Mouse (Mus musculus) kidney, postnatal 4 days (tissue): Measurements from ENCODE around the gene Tomm20l.

Experiments used
- DNase-seq, 2 experiments: peaks; one replicate each; pipeline ENCODE4 v3.0.0; 2021; ENCODE audit warnings: mixed read lengths in 2 of 2

Tomm20l gene

DNA sequence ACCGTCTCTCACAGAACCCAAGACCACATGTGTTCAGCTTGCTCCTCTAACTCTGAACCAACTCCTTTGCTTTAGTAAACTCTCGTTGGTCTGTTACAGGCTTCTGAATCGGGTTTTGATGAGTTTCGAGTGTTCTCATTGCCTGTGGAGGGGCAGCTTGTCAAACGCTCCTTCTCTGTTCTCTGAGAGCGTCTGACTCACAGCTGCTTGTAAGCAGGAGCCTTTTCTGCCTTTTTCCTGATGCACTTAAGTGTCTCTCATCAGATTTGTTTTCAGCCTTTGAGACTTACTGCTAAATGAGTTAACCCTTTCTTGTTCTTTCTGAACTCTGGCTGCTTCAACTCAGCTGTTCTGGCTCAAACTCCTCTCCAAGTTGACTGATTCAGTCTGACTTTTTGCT lies 46.7 kb downstream of the Tomm20l start:
- no peak for DNase-seq

DNA sequence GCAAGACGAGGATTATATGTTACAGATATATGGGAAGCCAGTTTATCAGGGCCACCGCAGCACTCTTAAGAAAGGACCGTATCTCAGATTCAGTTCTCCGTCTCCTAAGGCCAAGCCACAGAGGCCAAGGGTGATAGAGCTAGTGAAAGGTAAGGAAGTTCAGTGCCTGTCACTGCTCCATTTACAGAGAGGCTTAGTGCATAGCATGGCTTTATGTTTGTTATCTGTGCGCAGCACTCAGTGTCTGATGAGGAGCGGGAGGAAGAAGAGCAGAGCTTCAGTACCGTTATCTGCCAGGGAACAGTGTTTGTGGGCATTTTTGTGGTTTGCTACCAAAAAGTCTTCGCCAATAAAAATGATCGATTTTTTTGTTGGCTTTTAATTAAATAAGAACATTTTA lies 53.2 kb downstream of the Tomm20l start:
- no peak for DNase-seq

DNA sequence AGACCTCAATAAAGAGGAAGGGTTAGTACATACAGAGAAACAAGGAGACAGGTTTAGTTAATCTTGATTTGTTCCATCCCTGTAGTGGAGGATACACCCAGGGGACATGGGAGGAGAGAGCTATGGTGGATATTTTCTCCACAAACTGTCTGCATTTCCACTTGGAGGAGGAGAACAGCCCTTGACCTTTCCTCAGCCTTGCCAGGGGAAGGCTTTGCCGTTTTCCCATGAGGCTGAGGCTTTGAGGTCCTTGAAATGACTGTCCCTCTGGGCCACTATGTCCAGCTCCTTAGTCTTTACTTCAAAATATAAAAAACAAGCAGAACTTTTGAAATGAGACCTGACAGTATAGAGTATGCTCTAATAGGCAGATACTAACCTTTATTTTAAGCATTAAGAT lies 58.7 kb downstream of the Tomm20l start:
- DNase-seq = no peak
